Mouse (Mus musculus): Measurements from ENCODE around the gene Agbl4.

- TF ChIP-seq POLR2A (IDR thresholded peaks at IDR 0.05; ENCODE audit: insufficient read length, low read depth): no peak
- no peak for TF ChIP-seq TCF12 (IDR thresholded peaks at IDR 0.05; ENCODE audit: insufficient read depth, poor library complexity, severe bottlenecking)
- TF ChIP-seq MAX (IDR thresholded peaks at IDR 0.05; ENCODE audit: low read depth): no peak
- no peak for TF ChIP-seq E2F4 (IDR thresholded peaks at IDR 0.05; ENCODE audit: insufficient read depth)
Observed at GRCm38 (mm10) chr4:111403243-111403642, 1005.8 kb downstream of the Agbl4 start.
